ENCODE assay signal across 8 mouse cellular contexts in genomic region chr10:126330305-126330969, GRCm38 (mm10).
A peak's percentile ranks its signal among the peaks of the same experiment; 100 is the strongest.
DNase-seq lines count a peak whose midpoint lies in the region; ATAC-seq and TF ChIP-seq lines count a peak whose summit lies in the region.

No protein-coding gene starts in this region.

- H3K27me3 ChIP-seq in hindbrain, postnatal 0 days (ENCODE audit: insufficient read depth, low read length), result no peaks in the 10 kb centered on the region

- no peaks in the 10 kb centered on the region for H3K9me3 ChIP-seq in hindbrain, postnatal 0 days (ENCODE audit: low read length)

- H3K4me2 ChIP-seq in hindbrain, postnatal 0 days (ENCODE audit: low read depth, low read length), result peak overlapping the region; percentile 43

- TF ChIP-seq POLR2A in cortical plate, adult 2 months (IDR thresholded peaks at IDR 0.05; ENCODE audit: extremely low read depth, insufficient read depth, low read length), result no peak

- ATAC-seq in hindbrain, postnatal 0 days, result peak; percentile 92

- no peak overlapping the region for H3K9ac ChIP-seq in hindbrain, postnatal 0 days (replicated peaks; ENCODE audit: low read length)

- peak; percentile 70 for TF ChIP-seq CTCF in cortical plate, adult 2 months (IDR thresholded peaks at IDR 0.05; ENCODE audit: extremely low read depth, insufficient read depth, low read length)
- TF ChIP-seq CTCF in hindbrain, postnatal 0 days (IDR thresholded peaks at IDR 0.05; ENCODE audit: low read depth), result peak; percentile 95

- no peaks in the 10 kb centered on the region for H3K4me1 ChIP-seq in cortical plate, adult 2 months (ENCODE audit: control insufficient read depth, insufficient read depth, low read length)
- H3K4me1 ChIP-seq in hindbrain, postnatal 0 days (ENCODE audit: insufficient read depth, low read length), result no peaks in the 10 kb centered on the region

- WGBS in hindbrain, postnatal 0 days, result 7% methylated on average over 17 of the region's 17 CpGs

- no peaks in the 10 kb centered on the region for H3K36me3 ChIP-seq in hindbrain, postnatal 0 days (ENCODE audit: insufficient read depth, low read length)

- H3K4me3 ChIP-seq in cortical plate, adult 2 months (ENCODE audit: insufficient read depth, low read length), result no peak overlapping the region
- no peak overlapping the region for H3K4me3 ChIP-seq in hindbrain, postnatal 0 days (ENCODE audit: low read length)

- H3K27ac ChIP-seq in cortical plate, adult 2 months (ENCODE audit: insufficient read depth, low read length), result no peak overlapping the region
- no peak overlapping the region for H3K27ac ChIP-seq in hindbrain, postnatal 0 days

- DNase-seq in adipocyte (ENCODE audit: low spot score), result peak; percentile 58
- DNase-seq in gastrocnemius, postnatal 10 days, result peak; percentile 96
- peak; percentile 93 for DNase-seq in hindbrain, postnatal 0 days (ENCODE audit: low spot score)
- DNase-seq in left cerebral cortex, adult 18-20 months (ENCODE audit: low spot score in 2 of 2), result peak; percentile 90
- DNase-seq in lung, postnatal 36 days, result peak; percentile 89
- DNase-seq in retina, postnatal 7 days (ENCODE audit: low read depth, low spot score), result peak; percentile 78
- DNase-seq in thymus, postnatal 4 days, result peak; percentile 65
